Mouse (Mus musculus): ENCODE results near the gene Arhgap10.

- no peak for TF ChIP-seq CTCF (IDR thresholded peaks at IDR 0.05; ENCODE audit: extremely low read depth, insufficient read depth, low read length)
- no peak for TF ChIP-seq POLR2A (IDR thresholded peaks at IDR 0.05; ENCODE audit: extremely low read depth, insufficient read depth, low read length)
These were observed 276.4 kb downstream of the Arhgap10 start for GRCm38 (mm10) chr8:77241381-77241780.
